Mouse (Mus musculus): Measurements from ENCODE around the gene Rgr.

- no peak for TF ChIP-seq POLR2A (IDR thresholded peaks at IDR 0.05; ENCODE audit: low read depth, low read length)
- TF ChIP-seq CTCF (conservative IDR thresholded peaks at IDR 0.05; ENCODE audit: insufficient read depth, insufficient read length, low read depth, low read length) = no peak
These were observed at the start of gene Rgr for GRCm38 (mm10) chr14:37048914-37049410.

All from kidney, adult 2 months (tissue).